Mouse (Mus musculus) right cerebral cortex, postnatal 10 days (tissue): ENCODE results near the gene Nmnat2.

Experiments
- DNase-seq, 2 experiments: peaks; one replicate each; pipeline ENCODE4 v3.0.0; 2021; ENCODE audit warnings: low spot score in 2 of 2

The Nmnat2 gene

GRCm38 (mm10) chr1:153093172-153093571 is 138.4 kb downstream of the Nmnat2 start:
- no peak for DNase-seq

- no peak for DNase-seq
Measured at GRCm38 (mm10) chr1:153093581-153093980, 138.8 kb downstream of the Nmnat2 start.

DNA sequence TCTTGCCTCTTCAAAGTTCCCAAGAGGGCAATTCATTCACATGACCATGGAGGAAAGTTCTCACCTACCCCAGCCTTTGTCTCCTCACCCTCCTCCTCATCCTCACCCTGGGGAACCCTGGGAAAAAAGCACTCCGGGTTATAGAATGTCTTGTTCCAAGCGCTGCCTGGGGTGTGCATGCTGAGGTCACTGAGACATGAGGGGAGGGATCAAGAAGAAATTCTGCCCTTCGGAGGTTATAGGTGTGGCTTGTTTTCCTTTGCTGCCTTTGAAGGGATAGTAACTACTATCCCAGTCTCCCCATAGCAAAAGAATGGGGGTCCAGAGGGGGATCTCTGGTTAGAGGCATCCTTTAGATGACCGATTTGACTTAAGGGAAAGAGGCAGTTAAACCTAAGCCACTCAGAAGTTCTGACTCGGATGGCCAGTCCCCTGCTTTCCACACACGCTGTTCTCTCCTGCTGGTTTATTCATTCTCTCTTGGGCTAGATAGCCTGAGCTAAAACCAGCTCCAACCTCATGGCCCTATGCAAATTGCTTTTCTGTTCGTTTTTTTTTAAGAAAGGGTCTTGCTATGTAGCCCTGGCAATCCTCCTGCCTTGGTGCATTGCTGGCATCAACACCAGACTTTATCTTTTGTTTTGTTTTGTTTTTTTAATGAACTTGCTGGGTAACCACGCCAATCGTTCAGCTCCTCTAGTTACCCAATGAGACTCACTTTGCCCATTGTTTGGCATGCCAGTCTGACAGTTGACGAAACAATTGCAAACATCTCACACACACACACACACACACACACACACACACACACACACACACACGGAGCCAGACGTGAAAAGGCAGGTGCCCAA is 139.7 kb downstream of the Nmnat2 start:
- DNase-seq = no peak

DNA sequence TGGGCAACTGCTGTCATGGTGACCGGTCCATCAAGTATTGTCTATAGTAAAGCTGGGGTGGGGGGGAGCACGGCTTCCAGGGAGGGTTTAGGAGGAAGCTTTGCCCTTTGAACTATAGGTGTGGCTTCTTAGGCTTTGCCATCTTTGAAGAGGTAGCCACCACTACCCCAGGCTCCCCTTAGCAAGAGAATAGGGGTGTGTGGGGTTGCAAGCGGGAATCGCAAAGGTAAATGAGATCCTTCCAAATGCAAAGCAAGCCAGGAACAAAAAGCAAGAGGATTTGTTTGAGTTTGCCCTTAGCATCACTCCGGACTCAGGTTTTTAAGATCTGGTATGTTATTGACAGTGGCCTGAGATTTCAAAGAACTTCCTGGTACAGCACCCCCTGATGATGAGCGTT is 140.5 kb downstream of the Nmnat2 start:
- no peak for DNase-seq

DNA sequence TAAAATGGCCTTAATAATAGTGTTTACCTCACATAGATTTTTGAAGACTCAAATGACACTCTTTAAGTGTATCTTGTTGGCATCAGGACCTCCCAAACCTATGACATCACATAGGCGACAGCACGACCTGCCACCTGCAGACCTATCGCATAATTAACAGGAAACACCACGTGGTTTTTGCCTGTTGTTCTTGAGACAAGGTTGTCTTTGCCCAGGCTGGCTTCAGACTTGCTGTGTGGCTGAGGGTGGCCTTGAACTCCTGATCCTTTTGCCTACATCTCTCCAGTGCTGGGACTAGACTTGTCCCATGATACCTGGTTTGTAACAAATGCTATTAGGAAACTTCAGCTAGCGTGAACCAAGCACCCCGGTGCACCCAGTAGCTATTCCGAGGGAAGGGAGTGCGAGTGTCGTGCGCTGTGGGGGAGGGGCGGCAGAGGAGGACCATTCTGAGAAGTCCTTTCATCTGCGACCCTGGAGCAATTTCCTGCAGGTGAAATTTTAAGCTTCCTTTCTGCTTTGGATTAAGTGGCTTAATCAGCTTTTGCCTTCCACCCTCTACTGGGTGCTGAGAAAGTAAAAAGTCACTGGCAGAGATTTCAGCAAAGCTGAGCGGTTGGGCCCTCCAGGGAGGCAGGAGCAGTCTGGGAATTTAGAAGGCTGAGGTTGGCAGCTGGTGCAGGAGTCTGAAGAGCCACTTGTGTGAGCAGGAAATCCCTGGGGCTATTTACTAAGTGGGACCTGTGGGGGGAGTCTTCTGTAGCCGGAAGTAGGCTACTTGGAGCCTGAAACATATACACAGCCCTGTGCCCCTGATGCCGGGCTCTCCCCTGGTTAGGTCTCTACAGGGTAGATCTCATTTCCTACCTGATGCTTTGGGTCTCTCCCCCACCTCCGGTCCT is 141.3 kb downstream of the Nmnat2 start:
- no peak for DNase-seq

DNA sequence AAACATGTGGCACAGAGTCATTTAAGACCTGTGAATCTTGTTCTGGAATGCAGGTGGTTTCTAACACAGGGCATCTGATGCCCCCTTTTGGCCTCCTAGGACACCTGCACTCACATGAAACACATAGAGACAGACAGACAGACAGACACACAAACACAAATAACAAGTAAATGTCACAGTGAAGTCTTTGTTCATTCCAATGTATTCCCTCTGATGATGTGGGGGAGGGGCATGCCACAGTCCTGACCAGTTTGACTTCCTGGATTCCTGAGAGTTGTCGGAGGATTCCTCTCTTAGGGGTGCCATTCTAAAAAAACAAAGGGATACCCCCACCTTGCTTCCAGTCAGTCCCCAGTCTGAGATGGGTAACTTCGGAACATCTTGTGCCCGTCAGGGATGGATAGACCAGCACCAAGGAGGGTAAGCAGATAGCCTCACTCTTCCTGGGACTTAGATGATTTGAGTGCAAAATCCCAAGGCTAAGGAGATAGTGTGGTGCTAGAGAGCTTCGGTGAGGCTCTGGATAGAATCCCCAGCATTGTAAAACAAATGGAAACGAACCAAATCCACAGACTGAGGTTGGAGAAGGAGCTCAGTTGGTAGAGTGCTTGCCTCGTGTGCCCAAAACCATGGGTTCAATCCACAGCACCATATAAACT is 142.4 kb downstream of the Nmnat2 start:
- DNase-seq = no peak

DNA sequence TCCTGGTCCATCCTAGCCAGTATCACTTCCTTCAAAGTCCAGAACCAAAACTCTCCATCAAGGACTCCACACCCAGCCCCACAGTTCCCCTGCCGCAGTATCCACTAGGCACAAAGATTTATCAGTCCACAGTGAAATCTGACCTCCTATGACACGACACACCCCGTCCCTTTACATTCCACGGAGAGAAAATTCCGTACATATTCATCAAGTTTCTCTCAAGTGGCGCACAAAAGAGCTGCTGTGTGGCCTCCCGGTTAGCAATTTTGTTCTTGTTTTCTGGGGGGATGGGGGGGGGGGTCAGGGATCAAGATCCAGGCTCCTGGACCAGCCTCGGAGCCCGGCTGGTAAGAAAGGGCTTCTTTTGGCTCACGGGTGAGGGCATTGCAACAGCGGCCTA is 143.8 kb downstream of the Nmnat2 start:
- DNase-seq = no peak

DNA sequence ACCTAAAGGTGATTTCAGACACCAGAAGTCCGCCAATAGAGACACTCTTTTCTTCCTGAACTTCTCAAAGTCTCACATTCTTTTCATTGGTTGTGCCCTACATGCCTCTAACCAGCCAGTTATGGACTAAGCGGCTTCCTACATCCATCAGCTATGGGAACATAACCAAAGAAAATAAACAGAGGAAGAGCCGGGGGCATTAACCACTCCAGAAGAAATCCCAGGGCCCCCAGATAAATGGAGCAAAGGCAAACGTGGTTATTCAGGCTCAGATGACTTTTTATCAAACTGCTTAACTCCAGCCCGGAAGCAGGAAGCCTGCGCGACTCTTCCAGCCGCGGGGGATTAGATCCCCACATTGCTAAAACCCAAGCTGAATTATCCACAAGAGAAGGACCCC is 146.1 kb downstream of the Nmnat2 start:
- no peak for DNase-seq

DNA sequence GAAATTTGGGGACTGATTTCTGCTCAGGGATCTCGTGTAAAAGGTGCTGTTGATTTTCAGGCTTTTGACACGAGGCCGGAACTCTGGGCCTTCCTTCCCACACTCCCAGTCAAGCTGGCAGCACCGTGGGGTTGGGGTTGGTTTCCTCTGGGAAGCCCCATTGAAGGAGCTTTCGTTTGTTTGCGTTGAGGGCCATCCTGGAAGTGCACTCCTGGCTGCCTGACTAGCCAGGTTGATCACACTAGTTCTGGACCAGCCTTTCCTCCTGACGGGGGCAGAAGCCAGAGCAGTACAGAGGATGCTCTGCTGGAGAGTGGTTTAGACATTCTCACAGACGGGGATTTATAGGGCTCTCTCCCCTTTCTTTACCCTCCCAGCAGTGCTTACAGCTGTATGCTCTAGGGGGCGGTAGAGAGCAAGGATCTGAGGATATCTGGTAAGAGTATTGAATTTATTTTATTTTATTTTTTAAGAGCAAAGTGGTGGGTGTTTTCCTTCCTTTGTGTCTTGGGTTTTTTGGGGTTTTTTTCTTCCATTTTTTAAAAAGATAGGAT is 146.6 kb downstream of the Nmnat2 start:
- DNase-seq = peak in 1 of 2 experiments; percentile 59

- no peak for DNase-seq
Measured at GRCm38 (mm10) chr1:153102296-153103185, 147.7 kb downstream of the Nmnat2 start.

GRCm38 (mm10) chr1:153103186-153103554 is 148.4 kb downstream of the Nmnat2 start:
- no peak for DNase-seq

- no peak for DNase-seq
Measured at GRCm38 (mm10) chr1:153104804-153105203, 150.0 kb downstream of the Nmnat2 start.

DNA sequence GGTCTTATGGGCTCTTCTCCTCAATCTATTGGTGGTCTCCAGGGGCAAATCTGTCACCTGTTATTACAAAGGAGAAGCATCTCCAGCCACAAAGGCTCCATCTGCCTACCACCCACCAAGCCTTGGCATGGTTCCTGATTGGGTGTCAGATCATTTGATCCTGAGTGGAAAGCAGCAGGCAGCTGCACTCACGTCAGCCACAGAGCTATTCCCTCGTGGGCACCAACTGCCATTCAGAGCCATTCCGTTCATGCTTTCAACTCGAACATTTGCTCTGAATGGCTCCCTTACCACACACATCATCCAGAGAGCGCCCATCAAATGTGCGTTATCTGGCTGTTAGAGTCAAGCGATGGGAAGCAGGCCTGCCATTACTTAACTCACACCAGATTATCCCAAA is 153.1 kb downstream of the Nmnat2 start:
- DNase-seq = peak; percentile 43 to 50

- DNase-seq = no peak
Measured at GRCm38 (mm10) chr1:153109346-153109745, 154.6 kb downstream of the Nmnat2 start.

GRCm38 (mm10) chr1:153109836-153110235 is 155.0 kb downstream of the Nmnat2 start:
- DNase-seq = no peak

GRCm38 (mm10) chr1:153111596-153111995 is 156.8 kb downstream of the Nmnat2 start:
- DNase-seq = no peak

- no peak for DNase-seq
Measured at GRCm38 (mm10) chr1:153115315-153115714, 160.5 kb downstream of the Nmnat2 start.

DNA sequence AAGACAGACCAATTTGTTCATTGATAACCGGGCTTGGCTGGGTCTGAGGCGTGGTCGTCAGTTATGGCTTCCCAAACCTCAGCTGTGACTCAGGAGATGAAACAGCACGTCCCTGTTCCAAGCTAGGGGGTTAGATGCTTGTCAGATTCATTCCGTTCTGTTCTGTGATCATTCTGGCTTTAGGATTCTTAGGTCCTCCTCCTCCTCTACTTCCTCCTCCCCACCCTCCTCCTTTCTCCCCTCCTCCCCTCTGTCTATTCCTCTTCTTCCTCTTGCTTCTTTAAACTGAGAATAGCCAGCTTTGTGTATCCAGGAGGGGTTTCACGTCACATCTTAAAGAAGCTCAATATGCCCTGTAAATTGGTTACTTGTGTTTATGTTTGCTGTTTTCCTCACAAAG is 165.8 kb downstream of the Nmnat2 start:
- DNase-seq = no peak

GRCm38 (mm10) chr1:153121320-153121719 is 166.5 kb downstream of the Nmnat2 start:
- no peak for DNase-seq

DNA sequence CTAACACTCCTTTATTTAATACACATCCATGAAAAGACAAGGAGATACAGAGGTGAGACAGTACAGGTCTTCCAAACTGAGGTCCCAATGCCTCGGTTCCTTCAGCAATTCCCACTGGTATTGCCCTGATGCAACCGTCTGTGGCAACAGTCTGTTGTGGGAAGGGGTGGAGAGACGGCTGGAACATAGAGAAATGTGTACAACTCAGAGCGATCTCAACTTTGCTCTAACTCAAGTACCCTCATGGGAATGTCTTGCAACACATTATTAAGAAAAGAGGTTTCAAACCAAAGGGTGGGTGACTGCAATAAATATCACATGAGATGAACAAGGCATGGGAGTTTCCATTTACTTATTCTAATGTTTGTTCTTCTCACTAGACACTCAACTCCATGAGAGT is 168.0 kb downstream of the Nmnat2 start:
- DNase-seq = no peak

DNA sequence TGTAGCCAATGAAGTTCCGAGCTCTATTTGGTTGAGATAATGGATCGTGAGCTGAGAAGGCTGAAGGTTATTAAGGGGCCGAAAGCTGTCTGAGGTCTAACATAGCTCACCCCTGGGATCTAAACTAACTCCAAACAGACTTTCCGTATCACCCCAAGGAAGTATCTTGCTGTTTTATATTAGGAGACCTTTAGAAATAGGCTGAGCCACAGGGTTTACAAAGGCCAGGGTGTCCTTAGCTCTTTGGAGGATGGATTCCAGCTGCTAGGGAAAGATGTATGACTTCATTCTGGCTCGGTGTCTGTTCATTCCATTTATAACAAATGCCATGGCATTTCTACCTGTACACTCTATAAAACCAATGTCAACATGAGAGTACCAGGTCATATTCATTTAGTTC is 169.7 kb downstream of the Nmnat2 start:
- DNase-seq = no peak
